Mouse (Mus musculus) lung, adult 18-20 months (tissue): Measurements from ENCODE around the gene Pbx1.

Experiments
- DNase-seq, 2 experiments: peaks; one replicate each; pipeline ENCODE4 v3.0.0; 2022; ENCODE audit warnings: mixed read lengths in 2 of 2

Gene Pbx1

DNA sequence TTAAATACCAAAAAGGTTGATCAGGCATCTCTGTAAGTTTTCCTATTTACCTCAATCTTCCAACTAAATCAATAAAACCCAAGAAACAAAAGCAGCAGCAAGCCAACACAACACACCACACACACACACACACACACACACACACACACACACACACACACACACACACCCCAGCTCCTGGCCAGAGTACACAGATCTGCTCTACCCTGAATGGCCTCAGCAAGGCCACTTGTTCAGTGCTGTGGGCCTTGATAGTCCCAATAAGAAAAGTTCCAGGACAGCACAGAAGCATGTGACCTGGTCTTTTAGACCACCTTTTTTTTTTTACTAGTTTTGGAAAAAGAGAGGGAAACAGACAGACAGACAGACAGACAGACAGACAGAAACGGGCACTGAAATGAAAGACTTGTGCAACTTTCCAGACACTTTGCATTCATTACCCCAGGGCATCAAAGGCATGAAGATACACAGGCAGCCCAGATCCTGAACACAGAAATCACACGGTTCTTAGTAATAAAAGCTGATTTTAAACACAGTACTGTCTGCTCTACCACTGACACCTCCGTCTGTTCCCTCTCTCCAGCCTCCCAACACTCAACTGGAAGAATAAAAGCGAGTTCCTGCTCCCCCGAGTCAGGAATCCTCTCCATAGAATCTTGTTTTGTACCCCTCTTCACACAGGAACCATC is 6.9 kb downstream of the Pbx1 start:
- DNase-seq = no peak

DNA sequence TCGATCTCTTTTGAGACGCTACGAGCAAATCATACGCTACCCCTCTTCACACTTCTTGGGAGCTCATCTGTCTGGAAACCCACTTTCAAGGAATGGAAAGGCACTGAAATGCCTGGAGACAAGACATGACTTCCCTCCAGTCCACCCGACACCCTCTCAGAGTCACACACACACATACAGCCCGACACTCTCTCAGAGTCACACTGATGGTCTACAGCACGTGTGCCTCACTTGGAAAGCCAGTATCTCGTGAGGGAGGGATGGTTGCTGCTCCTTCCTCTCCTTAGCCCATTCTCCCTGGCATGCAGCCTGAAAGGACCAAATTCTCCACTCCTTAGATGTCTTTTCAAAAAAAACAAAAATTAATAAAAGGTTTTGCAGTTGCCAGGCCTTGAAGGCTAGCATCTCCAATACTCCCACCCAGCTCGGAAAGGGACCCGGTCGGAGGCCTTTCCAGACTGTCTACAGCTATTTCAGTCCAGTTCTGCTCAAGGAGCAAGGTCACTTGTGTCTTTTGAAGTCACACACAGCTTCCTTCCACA is 8.6 kb downstream of the Pbx1 start:
- DNase-seq = no peak

DNA sequence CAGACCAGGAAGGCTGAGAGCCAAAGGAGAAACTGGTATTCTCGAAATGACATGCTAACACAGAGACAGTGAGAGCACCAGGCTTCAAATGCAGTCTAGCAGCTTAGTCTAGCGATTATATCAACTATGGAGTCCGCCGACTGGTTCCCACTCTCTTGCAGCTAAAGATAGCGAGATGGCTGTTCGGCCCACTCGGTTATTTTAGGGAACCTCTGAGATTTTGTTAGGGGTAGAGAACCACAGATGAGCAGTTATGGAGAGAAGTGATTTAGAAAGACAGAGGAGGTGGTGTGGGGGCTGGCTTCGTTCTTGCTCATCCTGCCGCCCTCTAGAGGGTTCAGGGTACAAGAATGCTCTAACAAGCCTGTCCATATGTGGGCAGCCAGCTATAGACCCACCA is 13.2 kb downstream of the Pbx1 start:
- DNase-seq = no peak

DNA sequence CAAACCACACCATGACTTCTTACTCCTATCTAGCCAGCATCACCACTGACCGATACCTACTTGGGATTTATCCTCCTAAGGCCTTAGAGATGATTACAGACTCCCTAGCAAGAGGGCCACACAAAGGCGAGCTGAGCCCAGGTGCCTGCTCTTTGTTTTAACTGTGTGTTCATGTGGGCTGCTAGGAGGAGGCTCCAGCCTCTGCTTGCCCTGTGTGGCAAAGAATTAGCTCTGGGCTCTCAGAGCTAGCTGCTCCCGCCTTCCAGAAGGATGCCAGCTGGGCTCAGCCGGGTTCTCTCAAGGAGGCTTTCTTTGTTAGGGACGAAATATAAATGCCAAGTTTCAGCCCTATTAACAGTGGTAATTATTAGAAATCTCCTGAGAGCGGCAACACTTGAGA is 14.4 kb downstream of the Pbx1 start:
- no peak for DNase-seq

DNA sequence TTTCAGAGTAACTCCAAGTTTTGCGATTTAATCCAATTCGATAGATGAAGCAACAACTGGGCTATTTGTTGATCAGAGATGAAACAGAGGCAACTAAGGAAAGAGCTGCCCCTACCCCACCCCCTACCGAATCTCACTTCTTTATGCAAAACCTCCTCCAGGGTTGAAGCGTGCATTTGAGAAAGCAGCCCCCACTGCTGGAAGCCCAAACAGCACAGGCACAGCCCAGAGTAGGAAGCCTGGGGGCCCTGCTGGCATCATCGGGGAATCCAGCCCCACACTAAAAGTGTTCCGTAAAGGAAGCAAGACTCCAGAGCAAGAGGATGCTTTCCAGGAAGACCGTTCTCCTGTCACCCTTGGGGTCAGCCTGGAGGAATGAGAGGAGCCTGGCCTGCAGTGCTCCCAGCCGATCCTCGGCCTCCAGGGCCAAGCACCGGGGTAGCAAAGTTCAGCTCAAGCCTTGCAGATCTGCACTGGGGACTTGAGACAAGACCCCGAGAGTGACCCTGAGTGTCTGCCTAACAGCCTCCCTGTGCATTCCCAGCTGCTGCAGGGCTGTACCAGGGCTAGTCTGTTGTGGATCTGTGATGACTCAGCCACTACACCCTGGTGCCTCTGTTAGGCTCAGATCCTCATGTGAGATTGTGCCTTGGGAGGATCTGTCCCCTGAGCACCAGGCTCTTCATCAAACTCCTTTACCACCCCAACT is 15.2 kb downstream of the Pbx1 start:
- no peak for DNase-seq

GRCm38 (mm10) chr1:168410611-168411010 is 21.5 kb downstream of the Pbx1 start:
- no peak for DNase-seq

- no peak for DNase-seq
Measured at GRCm38 (mm10) chr1:168410054-168410453, 22.0 kb downstream of the Pbx1 start.

DNA sequence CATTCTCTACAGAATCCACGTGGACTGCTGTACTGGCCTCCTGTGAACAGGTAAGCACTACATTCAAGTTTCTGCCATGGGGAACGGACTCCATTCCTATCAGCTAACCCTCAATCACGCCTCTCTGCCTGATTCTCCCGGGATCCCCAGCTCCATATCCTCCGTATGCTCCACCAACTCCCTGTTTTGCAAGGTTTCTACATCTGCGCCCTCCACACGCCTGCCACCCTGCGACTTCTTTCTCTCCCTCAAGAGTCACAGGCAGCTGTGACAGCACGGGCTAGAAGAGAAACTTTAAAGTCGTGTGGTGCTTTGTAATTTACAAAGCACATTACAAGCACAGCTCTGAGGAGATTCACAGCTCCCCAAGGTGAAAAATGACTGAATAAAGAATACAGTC is 23.3 kb downstream of the Pbx1 start:
- no peak for DNase-seq

- no peak for DNase-seq
Measured at GRCm38 (mm10) chr1:168407958-168408357, 24.1 kb downstream of the Pbx1 start.

GRCm38 (mm10) chr1:168406291-168406675 is 25.8 kb downstream of the Pbx1 start:
- no peak for DNase-seq

GRCm38 (mm10) chr1:168405645-168406290 is 26.3 kb downstream of the Pbx1 start:
- no peak for DNase-seq

DNA sequence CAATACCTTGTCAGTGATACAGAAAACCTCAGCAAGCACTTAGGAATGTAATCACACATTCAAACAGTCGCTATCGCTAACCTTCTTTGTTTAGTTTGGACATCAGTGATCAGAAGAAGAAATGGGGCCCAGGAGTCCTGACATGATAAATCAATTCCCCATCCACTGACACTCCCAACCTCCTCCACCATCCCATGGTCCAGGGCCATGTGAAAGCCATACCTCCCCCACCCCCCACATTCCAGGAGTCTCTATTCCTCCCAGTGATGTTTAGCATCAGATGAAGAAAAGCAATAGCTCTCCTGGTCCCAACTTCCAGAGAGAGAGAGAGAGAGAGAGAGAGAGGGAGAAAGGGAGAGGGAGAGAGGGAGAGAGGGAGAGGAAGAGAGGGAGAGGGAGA is 28.5 kb downstream of the Pbx1 start:
- DNase-seq = no peak

- no peak for DNase-seq
Measured at GRCm38 (mm10) chr1:168402683-168403082, 29.4 kb downstream of the Pbx1 start.

DNA sequence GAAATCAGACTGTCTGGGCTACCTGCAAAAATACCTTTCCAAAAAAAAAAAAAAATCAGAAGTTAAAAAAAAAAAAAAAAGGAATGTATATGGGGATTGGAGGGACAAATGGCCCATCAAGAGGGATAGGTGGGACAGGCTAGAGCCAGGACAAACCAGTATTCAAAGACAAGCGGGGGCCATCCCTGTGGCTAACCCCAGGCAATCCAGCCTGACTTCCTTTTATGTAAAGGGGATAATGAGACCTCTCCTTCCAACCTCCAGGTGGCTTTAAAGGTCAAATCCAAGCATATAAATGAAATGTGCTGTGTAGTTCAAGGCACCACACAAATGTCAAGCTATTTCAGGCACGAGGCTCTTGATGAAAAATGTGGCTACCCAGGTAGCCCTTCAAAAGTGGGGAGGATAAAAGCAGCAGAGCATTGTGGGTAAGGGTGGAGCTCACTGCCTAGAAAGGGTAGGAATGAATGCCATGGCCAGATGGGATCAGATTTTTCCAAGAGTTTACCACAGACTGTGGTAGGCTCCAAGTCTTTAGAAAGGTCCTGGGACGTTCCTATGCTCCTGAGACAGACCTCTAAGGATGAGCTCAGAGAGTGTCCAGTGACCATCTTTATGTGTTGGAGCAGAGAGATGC is 36.4 kb downstream of the Pbx1 start:
- DNase-seq = no peak

- no peak for DNase-seq
Measured at GRCm38 (mm10) chr1:168394535-168394934, 37.5 kb downstream of the Pbx1 start.

DNA sequence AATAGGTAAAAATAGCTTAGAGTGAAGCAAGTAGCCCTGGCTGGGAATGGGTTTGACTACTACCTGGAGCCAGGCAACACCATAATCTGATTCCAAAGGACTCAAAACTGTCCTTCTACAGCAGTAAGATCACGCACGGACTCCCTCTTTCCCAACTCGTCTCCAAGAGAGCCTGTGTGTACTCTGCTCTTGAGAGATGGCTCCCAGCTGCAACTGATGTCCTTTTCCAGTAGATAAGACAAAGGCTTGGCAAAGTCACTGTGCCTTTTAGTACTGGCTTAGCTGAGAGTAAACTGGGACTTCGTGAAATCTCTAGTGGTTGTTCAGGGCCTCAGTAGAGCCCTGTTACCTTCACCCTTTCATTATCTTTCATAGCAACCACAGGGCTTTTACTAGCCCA is 38.6 kb downstream of the Pbx1 start:
- DNase-seq = no peak

- no peak for DNase-seq
Measured at GRCm38 (mm10) chr1:168392500-168392853, 39.6 kb downstream of the Pbx1 start.

- DNase-seq = peak; percentile 60 to 70
Measured at GRCm38 (mm10) chr1:168391617-168392499, 40.2 kb downstream of the Pbx1 start.

DNA sequence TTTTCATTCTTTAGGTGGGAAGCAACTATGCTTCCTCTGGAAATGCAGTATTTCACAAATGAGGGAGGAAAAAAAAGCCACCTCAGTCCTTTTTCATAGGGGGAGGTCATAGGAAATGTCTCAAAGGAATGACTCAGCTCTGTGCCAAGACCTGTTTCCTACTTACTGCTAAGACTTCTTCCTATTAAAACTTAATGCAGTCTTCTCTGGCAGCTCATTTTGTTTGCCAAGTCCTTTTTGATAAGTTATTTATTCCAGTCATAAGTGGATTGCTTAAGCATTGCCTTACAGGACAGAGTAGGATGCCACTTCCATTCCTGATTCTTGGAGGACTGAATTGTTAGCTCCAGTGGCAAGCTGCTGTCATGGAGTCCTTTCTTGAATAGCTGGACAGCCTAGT is 41.3 kb downstream of the Pbx1 start:
- DNase-seq = no peak

- no peak for DNase-seq
Measured at GRCm38 (mm10) chr1:168386159-168386558, 45.9 kb downstream of the Pbx1 start.

- DNase-seq = no peak
Measured at GRCm38 (mm10) chr1:168384594-168384955, 47.5 kb downstream of the Pbx1 start.

- DNase-seq = no peak
Measured at GRCm38 (mm10) chr1:168383832-168384593, 48.1 kb downstream of the Pbx1 start.
